Mouse (Mus musculus): Measurements from ENCODE around the gene Gm45783. TPM values are rescaled to one million over a fixed set of nuclear protein-coding genes. Genes with fewer than 3 reads are reported as not detected.

Gene Gm45783
- not detected for total RNA-seq (2023)

DNA sequence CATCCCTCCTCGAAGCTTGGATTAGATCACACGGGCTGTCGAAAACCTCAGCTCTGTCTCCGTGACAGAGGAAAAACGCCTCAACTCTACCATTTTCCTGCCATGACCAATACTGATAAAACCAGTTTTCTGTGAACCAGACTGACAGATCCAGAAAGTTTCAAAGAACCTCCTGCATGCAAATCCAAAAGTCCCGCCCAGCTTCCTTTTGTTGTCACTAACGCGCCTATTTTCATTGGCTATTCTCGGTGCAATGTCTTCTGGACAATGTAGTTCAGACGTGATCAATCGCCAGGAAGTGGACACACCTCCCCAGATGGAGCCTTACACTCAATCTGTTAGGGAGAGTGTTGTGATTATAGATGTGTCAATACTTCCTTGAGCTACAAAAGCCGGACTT lies at the start of gene Gm45783:
Gene Gm45783 (minus strand): TSS at position 143 of the 400 bp plus-strand sequence.

DNA sequence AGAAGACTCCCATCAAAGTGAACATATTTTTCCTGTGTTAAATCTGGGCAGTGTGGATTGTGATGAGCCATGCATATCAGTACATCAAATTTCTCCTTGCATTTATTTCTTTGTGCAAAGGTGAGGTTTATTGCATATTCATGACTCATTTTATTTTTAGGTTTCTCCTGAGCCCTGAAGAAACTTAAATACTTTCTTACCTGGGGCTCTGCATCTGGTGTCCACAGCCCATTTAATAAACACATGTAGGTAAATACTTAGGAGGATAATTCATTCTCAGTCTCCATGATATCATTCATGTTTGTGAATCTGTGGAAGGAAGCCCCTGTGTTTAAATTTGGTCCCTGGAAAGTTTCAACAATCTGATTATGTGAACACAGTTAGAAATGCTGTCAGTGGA lies 25.2 kb upstream of the Gm45783 start, which contains the start of gene Vmn2r31:
Gene Vmn2r31 (minus strand): TSS at position 101 of the 400 bp plus-strand sequence.

DNA sequence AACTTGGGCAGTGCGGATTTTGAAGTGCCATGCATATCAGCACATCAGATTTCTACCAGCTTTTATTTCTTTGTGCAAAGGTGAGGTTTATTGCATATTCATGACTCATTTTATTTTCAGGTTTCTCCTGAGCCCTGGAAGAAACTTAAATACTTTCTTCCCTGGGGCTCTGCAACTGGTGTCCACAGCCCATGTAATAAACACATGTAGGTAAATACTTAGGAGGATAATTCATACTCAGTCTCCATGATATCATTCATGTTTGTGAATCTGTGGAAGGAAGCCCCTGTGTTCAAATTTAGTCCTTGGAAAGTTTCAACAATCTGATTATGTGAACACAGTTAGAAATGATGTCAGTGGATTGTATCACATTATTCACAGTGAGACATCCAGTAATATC lies 36.9 kb downstream of the Gm45783 start, which contains the start of gene Vmn2r30:
Gene Vmn2r30 (minus strand): TSS at position 101 of the 400 bp plus-strand sequence.

Other genes with a start within 250 kb of the Gm45783 start
- gene Zfp773, start 237.8 kb downstream of the Gm45783 start, total RNA-seq (2023) = 7.4 TPM
- gene Zfp418, start 203.2 kb downstream of the Gm45783 start, total RNA-seq (2023) = 3.9 TPM
- gene Zfp772, start 164.6 kb downstream of the Gm45783 start, total RNA-seq (2023) = 2.3 TPM
- gene Vmn2r29, start 127.2 kb downstream of the Gm45783 start, total RNA-seq (2023) = not detected
- 1.2 TPM for gene Gm45844, start 96.3 kb downstream of the Gm45783 start, total RNA-seq (2023)
- 42.7 TPM for gene Clcn4, start 73.7 kb downstream of the Gm45783 start, total RNA-seq (2023)
- not detected for gene Vmn2r30, start 37.0 kb downstream of the Gm45783 start, total RNA-seq (2023)
- gene Vmn2r31, start 25.1 kb upstream of the Gm45783 start, total RNA-seq (2023) = not detected
- not detected for gene Vmn2r32, start 105.4 kb upstream of the Gm45783 start, total RNA-seq (2023)
- not detected for gene Vmn2r33, start 192.2 kb upstream of the Gm45783 start, total RNA-seq (2023)

All from CD8-positive naive resting alpha-beta T cell, adult 57 days (primary cell).